Mouse (Mus musculus): Measurements from ENCODE around the gene Rfk.

Gene Rfk

DNA sequence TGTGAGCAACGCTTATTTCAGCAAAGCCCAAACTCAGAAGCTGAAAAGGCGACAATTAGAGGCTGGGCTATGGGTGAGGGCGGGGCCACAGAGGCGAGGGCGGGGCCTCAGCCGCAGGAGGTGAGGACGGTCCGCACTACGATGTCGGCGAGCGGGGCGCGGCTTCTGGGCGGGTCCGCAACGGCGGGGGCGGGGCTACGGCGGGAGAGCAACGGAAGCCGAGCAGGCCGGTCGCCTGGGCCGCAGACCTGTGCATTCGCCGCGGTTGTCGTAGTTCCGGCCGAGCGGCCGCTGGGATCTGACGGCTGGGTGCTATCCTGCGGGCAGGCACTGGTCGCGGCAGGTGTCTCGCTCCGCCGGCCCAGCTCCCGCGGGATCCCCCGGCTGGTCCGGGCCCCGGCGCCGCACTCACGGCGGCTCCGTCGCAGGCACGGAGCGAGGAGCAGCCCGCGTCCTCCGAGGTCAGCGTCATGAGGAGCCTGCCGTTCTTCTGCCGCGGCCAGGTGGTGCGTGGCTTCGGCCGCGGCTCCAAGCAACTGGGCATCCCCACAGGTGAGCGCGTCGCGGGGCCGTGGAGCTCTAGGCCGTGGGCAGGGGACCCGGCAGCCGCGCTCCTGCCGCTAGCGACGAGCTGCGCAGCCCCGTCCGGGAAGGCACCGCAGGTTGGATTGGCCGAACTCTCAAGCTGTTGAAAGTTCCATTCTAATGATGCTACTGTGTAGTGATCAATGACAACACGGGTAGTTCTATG lies at the start of gene Rfk:
Gene Rfk (plus strand): TSS at position 203 of the 751 bp plus-strand sequence.
- DNase-seq = peak; percentile 91

GRCm38 (mm10) chr19:17344881-17345280 lies 49.0 kb upstream of the Rfk start:
- no peak for DNase-seq

DNA sequence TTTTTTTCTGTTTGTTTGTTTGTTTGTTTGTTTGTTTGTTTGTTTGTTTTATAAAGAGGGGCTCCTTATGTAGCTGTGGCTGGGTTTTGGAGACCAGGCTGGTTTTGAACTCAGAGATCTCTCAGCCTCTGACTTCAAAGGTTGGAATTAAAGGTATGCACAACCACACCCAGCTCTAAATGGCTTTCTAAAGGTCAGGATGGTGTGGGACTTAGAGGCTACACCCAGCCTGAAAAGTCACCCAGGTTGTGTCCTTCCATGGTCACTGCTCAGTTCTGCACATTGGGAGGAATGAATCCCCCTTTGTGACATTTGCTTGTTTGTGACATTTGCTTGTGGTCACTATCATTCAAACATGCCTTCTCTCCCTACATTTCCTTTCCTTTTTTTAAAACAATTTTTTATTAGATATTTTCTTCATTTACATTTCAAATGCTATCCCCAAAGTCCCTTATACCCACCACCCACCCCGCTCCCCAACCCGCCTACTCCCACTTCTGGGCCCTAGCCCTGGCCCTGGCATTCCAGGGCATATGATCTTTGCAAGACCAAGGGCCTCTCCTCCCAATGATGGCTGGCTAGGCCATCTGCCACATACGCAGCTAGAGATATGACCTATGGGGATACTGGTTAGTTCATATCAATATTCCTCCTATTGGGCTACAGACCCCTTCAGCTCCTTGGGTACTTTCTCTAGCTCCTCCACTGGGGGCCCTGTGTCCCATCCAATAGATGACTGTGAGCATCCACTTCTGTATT lies 46.9 kb upstream of the Rfk start:
- DNase-seq = no peak

DNA sequence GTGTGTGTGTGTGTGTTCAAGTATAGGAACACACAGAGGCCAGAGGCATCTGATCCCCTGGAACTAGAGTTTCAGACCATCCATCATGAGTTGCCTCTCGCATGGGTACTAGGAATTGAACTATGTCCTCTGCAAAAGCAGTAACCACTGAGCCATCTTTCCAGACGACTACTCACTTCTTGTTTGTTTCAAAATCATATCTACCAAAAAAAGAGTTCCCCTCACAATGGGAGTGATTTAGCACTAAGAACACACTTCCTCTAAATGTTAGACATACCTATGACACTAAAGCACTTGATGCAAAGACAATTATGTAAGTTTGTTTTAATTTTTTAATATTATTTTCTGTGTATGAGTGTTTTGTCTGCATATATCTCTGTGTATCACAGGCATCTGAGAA lies 46.0 kb upstream of the Rfk start:
- no peak for DNase-seq

DNA sequence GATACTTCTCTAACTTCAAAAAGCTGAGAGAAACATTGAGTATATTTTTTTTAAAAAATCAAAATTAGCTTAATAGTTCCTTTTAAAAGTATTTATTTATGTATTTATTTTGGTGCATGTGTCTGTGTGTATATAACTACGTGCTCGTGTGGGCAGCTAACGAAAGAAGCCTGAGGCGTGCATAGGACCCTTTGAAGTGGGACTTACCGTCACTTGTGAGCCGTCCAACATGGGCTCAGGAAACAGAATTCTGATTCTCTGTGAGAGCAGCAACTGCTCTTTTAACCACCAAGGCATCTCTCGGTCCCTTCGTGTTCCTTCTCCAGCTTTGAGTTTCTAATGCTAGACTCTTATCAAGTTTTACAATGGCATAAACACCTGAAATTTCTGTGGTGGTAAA lies 40.1 kb upstream of the Rfk start:
- no peak for DNase-seq

GRCm38 (mm10) chr19:17354362-17354761 lies 39.5 kb upstream of the Rfk start:
- no peak for DNase-seq

GRCm38 (mm10) chr19:17354797-17355196 lies 39.0 kb upstream of the Rfk start:
- DNase-seq = no peak

- DNase-seq = no peak
Measured at GRCm38 (mm10) chr19:17355361-17355760, 38.5 kb upstream of the Rfk start.

DNA sequence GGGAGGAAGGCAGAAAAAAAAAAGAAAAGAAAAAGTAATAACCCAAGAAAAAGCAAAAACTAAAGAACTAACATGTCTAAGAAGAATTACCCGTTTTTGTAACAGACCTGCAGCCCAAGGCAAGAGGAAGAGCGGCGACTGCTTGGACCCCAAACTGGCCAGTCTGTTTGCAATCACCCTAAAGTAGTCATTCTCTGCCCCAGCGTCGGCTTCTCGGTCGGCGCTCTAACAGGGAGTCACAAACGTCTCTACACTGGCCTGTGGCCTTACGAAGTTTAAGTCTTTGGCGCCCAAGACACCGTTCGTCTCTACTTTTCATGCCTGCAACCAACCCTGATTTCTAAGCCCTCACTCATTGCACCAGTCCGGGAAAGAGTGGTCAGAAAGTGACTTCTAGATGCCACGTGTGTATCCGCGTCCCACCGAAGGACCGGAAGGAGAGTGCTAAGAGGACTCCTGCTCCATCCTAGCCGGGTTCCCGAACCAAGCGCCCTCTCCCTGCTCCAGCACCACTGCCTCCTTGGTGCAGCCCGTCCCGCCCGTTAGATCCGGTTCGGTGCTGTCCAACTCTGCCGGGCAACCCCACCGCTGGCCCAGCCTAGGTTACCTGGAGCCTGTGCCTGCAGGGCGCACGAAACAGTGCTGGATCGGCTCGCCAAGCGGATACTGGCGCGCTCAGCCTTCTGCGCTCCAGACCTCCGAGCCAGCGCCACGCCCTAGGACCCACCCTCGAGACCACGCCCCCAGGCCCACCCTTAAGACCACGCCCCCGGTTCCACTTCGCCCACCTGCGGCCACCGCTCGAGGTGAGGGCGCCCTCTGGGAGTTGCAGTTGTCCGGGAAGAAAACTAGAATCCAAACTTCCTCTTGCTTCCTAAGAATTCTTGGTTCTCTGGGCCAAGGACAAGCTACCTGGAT lies 37.6 kb upstream of the Rfk start:
- peak; percentile 82 for DNase-seq

DNA sequence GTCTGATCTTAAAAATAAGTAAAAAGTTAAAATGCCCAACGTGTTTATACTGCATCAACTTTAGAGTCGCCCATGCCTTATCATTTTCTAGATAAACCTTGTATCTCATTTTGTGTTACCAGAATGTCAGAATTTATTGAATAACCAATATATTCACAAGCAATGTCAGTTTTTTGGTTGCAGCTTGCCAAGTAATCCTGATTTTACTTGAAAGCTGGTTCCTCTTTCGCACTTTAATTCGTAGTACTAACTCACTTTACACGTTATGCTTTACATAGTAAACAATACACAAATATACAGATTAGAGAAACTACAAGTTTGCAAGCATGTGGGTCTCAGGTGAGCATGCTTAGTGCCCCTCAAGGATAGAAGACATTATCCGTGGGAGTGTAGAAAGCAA lies 36.9 kb upstream of the Rfk start:
- no peak for DNase-seq

- peak; percentile 44 for DNase-seq
Measured at GRCm38 (mm10) chr19:17357391-17357790, 36.5 kb upstream of the Rfk start.

- DNase-seq = no peak
Measured at GRCm38 (mm10) chr19:17359315-17359890, 34.4 kb upstream of the Rfk start.

- DNase-seq = no peak
Measured at GRCm38 (mm10) chr19:17361181-17361580, 32.7 kb upstream of the Rfk start.

DNA sequence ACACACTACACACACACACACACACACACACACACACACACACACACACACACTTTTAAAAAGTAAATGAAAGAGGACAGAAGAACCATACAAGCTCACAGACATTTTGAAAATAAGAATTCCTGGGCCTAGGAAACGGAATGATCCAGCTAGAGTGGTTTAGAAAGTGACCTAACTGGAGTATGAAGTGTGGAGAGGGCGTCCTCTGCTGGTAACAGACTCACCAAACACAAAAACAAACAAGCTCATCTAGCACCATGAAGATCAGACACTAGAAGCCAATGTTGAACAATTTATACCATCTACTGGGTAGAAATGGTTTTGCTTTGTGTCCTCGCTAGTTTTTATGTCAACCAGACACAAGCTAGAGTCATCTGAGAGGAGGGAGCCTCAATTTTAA lies 29.1 kb upstream of the Rfk start:
- DNase-seq = peak; percentile 48

GRCm38 (mm10) chr19:17366364-17367090 lies 27.3 kb upstream of the Rfk start:
- DNase-seq = peak; percentile 56

DNA sequence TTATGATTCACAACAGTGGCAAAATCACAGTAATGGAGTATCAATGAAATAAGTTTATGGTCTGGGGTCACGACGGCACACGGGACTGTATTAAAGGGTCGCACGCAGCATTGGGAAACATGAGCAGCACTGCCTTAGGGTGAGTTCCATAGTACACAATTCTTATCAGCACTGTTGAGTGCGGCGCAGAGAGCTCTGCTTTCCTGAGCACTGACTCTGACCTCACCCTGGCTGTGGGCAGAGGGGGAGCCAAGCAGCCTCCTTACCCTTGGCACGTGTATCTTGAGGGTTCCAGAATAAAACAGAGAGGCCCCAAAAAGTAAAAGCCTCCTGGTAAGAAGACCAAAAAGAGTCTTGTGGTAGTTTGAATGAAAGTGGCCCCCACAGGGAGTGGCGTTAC lies 25.3 kb upstream of the Rfk start:
- no peak for DNase-seq

- peak; percentile 76 for DNase-seq
Measured at GRCm38 (mm10) chr19:17369581-17369980, 24.3 kb upstream of the Rfk start.

DNA sequence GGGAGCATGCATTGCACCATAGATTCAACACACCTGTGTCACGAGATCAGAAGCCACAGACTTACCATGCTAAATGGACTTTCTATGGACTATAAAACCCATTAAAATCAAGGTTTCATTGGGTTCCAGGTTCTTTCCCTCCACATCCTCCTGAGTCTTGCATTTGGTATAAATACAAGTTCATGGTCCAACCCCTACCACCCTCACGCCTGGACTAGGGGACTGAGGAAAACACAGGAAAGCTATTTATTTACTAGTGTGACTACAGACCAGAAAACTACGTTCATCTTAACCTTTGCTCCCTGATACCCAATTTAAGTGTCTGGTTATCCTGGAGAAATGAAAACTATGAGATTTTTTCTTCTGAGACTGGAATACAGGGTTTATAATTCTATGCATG lies 21.1 kb upstream of the Rfk start, which contains the start of gene Gcnt1:
Gene Gcnt1 (minus strand): TSS at position 144 of the 400 bp plus-strand sequence.
- DNase-seq = peak; percentile 89

DNA sequence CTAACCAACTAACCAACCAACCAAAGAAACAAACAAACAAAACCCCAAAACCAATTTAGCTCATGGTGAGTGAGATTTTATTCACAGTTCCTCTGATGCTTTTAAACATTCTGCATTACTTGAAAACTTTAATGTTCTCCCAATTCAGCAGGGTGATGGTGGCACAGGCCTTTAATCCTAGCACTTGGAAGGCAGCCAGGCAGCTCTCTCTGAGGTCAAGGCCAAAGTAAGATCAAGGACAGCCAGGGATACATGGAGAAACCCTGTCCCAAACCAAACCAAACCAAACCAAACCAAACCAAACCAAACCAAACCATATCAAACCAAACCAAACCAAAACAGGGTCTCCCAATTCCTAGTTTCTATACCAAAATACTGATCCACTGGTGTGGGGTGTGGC lies 15.0 kb upstream of the Rfk start:
- DNase-seq = peak; percentile 46

- no peak for DNase-seq
Measured at GRCm38 (mm10) chr19:17380549-17380948, 13.3 kb upstream of the Rfk start.

DNA sequence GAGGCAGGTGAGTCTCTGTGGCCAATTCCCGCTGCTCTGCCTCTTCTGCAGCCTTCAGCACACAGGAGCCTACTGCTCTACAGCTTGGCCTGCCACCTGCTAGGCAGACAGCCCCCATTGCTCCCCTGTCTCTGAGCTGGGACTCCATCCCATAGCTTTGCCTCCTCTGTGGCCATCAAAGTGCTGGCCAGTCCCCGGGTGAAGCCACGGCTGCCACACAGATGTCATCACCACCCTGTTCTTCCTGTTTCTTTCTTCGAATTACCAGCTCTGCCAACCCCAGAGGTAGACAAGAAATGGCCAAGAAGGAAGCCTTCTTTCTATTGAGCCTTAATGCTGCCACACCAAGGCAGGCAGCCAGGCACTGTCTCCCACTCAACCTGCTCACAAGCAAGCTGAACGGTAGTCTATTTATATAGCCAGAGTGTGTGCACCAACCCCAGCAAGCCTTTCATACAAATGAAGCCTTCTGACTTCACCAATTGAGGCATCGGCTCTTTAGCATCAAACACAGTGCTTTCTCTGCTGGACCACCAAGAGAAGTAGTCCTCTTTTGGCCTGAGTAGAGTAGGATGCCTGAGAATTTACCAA lies 10.9 kb upstream of the Rfk start:
- no peak for DNase-seq

GRCm38 (mm10) chr19:17385022-17385421 lies 8.8 kb upstream of the Rfk start:
- no peak for DNase-seq
